Mouse (Mus musculus) left cerebral cortex, postnatal 36 days (tissue): ENCODE data around the gene Gm13285. TPM values are rescaled to one million over a fixed set of nuclear protein-coding genes. Genes with fewer than 3 reads are reported as not detected.
A peak's percentile ranks its signal among the peaks of the same experiment; 100 is the strongest.
"Not testable (repeated sequence)": the region's sequence is repeated elsewhere in the genome, so short reads cannot be mapped to it uniquely, and the experiment has no call there.

Experiments
- DNase-seq, 2 experiments: peaks; one replicate each; pipeline ENCODE4 v3.0.0; 2021 to 2022; ENCODE audit warnings: low spot score in 2 of 2, mixed read lengths in 1 of 2
- intact Hi-C: fragments of 180-260 bp; cut with DNase I; formaldehyde crosslinking; loops from one replicate; pipeline ENCODE4 v1.15.1; 2025
- total RNA-seq, 2 experiments: library from RNA; stranded (reverse); gene quantifications; 2 replicates each; pipeline ENCODE4 v1.2.3; 2021

Gene Gm13285
- not detected for total RNA-seq

DNA sequence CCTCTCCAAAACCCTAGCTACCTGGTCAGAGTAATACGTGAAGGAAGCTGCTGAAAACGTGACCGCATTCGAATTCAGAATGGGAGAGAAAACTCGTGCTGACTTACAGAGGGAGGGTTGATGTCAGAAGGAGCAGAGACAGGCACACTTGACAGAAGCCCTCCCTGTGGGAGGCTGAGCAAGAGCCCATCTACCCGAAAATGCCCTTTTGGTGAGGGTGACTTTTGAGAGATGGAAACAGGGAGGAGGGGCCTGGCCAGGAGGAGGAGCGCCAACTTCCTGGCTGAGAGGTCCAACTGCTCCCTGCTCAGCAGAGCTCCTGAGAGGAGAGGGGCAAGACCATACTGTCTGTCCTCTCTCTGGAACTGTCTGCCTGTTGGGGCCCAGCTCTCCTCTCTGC, at the start of gene Gm13285:
Gene Gm13285 (plus strand): TSS at position 301 of the 400 bp plus-strand sequence.
- DNase-seq, intact Hi-C loops: not testable (repeated sequence)

DNA sequence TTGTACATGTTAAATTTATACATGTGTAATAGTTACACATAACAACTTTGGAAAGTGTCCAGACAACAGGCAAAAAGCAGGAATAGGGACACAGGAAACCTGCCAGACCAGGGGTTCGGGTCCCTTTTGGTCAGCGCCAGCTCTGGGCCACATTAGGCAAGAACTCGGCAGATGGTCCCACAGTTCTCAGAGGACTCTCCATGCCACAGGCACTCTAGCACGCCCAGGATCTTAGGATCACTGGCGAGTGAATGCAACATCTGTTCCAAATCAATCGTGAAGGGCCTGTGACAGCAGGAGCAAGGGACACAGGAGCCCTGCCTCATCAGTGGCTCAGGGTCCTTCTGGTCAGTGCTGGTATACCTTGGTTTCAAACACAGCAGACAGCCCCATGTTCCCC, 49.5 kb upstream of the Gm13285 start:
- intact Hi-C loops, result loop anchor here (10.0 kb wide), 1 partner anchor 55 kb away; the partner anchor contains the start of gene Ifnab
- DNase-seq, result no peak

DNA sequence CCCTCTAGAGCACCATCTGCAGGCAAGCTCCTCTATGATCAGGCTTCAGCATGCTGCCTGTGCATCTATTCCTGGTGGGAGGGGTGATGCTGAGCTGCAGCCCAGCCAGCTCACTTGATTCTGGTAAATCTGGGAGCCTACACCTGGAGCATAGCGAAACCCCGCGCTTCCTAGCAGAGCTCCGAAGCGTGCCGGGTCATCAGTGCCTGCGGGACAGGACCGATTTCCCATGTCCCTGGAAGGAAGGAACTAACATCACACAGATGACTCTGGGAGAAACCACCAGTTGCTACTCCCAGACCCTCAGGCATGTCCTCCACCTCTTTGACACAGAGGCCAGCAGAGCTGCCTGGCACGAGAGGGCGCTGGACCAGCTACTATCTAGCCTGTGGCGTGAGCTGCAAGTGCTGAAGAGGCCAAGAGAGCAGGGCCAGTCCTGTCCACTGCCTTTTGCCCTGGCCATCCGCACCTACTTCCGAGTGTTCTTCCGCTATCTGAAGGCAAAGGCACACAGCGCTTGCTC, 44.6 kb upstream of the Gm13285 start, which contains the start of gene Gm13271:
Gene Gm13271 (plus strand): TSS at position 51 of the 523 bp plus-strand sequence.
- intact Hi-C loops, result not testable (repeated sequence)
- peak; percentile 64 to 65 for DNase-seq

DNA sequence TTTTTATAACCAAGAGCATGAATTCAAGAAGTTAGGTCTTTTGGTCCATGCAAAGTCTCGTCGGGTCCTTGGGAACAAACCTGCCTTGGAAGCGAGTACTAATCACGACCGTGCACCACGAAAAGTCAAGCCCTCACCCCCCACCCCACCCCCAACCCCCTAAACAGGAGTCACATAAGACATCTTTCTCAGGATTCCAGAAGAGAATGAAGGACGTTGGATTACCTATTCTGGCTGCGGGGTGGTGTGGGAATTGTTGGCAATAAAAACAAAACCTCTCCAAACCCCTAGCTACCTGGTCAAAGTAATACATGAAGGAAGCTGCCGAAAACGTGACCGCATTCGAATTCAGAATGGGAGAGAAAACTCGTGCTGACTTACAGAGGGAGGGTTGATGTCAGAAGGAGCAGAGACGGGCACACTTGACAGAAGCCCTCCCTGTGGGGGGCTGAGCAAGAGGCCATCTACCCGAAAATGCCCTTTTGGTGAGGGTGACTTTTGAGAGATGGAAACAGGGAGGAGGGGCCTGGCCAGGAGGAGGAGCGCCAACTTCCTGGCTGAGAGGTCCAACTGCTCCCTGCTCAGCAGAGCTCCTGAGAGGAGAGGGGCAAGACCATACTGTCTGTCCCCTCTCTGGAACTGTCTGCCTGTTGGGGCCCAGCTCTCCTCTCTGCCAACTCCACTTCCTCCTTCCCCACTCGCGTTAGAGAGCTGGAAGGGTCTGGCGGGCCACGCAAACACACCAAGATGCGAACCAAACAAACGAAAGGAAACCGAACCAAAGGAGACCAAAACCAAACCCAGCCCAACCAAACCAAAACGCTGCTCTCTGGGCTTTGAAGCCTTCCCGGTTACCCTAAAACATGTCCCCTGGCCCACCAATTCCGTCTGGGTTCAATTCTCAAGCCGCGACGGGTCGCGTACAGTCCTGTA, 42.6 kb upstream of the Gm13285 start:
- DNase-seq, intact Hi-C loops: not testable (repeated sequence)

DNA sequence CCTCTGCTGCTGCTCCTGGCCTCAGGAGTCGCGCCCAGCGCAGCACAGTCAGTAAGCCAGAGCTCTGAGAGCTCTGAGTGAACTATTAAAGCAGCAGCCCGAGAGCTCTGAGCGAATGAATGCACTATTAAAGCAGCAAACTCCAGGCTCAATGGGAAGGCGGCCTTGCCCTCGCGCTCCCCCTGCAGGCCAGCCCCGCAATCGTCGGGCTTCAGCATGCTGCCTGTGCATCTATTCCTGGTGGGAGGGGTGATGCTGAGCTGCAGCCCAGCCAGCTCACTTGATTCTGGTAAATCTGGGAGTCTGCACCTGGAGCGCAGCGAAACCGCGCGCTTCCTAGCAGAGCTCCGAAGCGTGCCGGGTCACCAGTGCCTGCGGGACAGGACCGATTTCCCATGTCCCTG, 41.8 kb upstream of the Gm13285 start:
- intact Hi-C loops, result not testable (repeated sequence)
- DNase-seq, result peak; percentile 88 to 90

DNA sequence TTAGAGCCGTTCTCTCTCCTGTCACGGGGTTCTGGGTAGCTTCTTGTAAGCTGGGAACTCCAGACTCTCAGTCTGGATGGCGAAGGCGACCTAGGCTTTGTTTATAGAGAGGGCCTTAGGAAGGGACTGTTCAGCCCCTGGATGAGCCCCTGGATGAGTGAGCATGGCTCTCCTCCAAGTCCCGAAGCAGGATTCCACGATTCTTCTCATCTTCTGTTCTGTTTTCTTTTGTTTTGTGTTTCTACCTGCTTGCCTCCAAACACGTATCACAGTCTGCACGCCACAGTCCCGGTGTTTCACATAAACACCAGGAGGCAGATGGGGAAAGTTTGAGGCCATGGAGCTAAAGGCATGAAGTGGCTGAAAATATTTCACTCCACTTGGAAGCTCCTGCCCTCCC, 40.7 kb upstream of the Gm13285 start:
- intact Hi-C loops, DNase-seq: not testable (repeated sequence)

DNA sequence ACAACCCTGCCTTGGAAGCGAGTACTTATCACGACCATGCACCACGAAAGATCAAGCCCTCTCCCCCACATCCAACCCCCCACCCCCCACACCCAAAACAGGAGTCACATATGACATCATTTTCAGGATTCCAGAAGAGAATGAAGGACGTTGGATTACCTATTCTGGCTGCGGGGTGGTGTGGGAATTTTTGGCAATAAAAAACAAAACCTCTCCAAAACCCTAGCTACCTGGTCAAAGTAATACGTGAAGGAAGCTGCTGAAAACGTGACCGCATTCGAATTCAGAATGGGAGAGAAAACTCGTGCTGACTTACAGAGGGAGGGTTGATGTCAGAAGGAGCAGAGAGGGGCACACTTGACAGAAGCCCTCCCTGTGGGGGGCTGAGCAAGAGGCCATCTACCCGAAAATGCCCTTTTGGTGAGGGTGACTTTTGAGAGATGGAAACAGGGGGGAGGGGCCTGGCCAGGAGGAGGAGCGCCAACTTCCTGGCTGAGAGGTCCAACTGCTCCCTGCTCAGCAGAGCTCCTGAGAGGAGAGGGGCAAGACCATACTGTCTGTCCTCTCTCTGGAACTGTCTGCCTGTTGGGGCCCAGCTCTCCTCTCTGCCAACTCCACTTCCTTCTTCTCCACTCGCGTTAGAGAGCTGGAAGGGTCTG, 39.7 kb upstream of the Gm13285 start, which contains the start of gene Gm13283:
Gene Gm13283 (plus strand): TSS at position 510 of the 659 bp plus-strand sequence.
- intact Hi-C loops, result not testable (repeated sequence)

DNA sequence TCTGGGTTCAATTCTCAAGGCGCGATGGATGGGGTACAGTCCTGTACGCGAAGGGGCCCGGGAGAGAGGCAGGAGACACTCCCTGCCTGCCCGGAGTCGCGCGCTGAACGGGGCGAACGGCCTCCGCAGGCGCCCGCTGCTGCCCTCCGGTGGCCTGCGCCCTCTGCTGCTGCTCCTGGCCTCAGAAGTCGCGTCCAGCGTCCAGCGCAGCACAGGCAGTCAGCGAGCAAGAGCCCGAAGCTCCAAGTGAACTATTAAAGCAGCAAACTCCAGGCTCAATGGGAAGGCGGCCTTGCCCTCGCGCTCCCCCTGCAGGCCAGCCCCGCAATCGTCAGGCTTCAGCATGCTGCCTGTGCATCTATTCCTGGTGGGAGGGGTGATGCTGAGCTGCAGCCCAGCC, 39.0 kb upstream of the Gm13285 start:
- peak; percentile 50 to 52 for DNase-seq
- intact Hi-C loops, result not testable (repeated sequence)

More for the DNA sequence above, 39.7 kb upstream of the Gm13285 start, which contains the start of gene Gm13283:
- DNase-seq, result peak in 1 of 2 experiments; percentile 21

DNA sequence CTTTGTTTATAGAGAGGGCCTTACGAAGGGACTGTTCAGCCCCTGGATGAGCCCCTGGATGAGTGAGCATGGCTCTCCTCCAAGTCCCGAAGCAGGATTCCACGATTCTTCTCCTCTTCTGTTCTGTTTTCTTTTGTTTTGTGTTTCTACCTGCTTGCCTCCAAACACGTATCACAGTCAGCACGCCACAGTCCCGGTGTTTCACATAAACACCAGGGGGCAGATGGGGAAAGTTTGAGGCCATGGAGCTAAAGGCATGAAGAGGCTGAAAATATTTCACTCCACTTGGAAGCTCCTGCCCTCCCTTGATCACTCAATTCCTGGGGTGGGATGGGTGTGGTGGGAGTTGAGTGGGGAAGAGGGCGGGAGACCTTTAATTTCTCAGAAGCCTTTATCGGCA, 37.7 kb upstream of the Gm13285 start:
- intact Hi-C loops, result not testable (repeated sequence)
- peak; percentile 62 to 68 for DNase-seq

DNA sequence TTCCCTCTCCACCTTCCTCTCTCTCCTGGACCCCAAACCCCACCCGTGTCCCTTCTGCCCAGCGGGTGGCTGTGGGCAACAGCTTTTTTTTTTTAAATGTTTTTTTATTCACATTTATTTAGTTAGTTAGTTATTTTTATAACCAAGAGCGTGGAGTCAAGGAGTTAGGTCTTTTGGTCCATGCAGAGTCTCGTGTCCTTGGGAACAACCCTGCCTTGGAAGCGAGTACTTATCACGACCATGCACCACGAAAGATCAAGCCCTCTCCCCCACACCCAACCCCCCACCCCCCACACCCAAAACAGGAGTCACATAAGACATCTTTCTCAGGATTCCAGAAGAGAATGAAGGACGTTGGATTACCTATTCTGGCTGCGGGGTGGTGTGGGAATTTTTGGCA, 37.1 kb upstream of the Gm13285 start:
- DNase-seq, intact Hi-C loops: not testable (repeated sequence)

DNA sequence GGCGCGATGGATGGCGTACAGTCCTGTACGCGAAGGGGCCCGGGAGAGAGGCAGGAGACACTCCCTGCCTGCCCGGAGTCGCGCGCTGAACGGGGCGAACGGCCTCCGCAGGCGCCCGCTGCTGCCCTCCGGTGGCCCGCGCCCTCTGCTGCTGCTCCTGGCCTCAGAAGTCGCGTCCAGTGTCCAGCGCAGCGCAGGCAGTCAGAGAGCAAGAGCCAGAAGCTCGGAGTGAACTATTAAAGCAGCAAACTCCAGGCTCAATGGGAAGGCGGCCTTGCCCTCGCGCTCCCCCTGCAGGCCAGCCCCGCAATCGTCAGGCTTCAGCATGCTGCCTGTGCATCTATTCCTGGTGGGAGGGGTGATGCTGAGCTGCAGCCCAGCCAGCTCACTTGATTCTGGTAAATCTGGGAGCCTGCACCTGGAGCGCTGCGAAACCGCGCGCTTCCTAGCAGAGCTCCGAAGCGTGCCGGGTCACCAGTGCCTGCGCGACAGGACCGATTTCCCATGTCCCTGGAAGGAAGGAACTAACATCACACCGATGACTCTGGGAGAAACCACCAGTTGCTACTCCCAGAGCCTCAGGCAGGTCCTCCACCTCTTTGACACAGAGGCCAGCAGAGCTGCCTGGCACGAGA, 36.0 kb upstream of the Gm13285 start:
- intact Hi-C loops, DNase-seq: not testable (repeated sequence)

DNA sequence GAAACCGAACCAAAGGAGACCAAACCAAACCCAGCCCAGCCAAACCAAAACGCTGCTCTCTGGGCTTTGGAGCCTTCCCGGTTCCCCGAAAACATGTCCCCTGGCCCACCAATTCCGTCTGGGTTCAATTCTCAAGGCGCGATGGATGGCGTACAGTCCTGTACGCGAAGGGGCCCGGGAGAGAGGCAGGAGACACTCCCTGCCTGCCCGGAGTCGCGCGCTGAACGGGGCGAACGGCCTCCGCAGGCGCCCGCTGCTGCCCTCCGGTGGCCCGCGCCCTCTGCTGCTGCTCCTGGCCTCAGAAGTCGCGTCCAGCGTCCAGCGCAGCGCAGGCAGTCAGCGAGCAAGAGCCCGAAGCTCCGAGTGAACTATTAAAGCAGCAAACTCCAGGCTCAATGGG, 25.9 kb upstream of the Gm13285 start, which contains the start of gene Gm13290:
Gene Gm13290 (plus strand): TSS at position 301 of the 400 bp plus-strand sequence.
- DNase-seq, intact Hi-C loops: not testable (repeated sequence)

DNA sequence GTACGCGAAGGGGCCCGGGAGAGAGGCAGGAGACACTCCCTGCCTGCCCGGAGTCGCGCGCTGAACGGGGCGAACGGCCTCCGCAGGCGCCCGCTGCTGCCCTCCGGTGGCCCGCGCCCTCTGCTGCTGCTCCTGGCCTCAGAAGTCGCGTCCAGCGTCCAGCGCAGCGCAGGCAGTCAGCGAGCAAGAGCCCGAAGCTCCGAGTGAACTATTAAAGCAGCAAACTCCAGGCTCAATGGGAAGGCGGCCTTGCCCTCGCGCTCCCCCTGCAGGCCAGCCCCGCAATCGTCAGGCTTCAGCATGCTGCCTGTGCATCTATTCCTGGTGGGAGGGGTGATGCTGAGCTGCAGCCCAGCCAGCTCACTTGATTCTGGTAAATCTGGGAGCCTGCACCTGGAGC, 22.8 kb upstream of the Gm13285 start, which contains the start of gene Gm13289:
Gene Gm13289 (plus strand): TSS at position 301 of the 400 bp plus-strand sequence.
- intact Hi-C loops, DNase-seq: not testable (repeated sequence)

DNA sequence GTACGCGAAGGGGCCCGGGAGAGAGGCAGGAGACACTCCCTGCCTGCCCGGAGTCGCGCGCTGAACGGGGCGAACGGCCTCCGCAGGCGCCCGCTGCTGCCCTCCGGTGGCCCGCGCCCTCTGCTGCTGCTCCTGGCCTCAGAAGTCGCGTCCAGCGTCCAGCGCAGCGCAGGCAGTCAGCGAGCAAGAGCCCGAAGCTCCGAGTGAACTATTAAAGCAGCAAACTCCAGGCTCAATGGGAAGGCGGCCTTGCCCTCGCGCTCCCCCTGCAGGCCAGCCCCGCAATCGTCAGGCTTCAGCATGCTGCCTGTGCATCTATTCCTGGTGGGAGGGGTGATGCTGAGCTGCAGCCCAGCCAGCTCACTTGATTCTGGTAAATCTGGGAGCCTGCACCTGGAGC, 19.9 kb upstream of the Gm13285 start, which contains the start of gene Gm13272:
Gene Gm13272 (plus strand): TSS at position 301 of the 400 bp plus-strand sequence.
- intact Hi-C loops, result not testable (repeated sequence)

DNA sequence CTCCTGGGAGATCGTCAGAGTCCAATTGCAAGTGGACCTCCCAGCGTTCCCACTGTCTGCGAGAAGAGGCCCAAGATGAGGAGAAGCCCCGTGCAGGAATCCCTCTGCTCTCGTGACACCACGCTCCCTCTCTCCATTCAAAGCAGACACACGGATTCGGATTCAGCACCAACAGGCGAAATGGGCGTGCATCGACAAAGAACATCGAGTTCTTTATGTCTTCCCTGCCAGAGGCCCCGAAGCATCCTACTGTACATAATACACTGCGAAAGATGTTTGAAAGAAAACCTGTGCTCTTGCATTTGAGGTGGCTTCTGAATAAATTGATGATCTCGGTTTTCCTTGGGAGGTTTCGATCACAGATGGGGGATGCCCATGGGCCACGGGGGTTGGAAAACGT, 19.1 kb upstream of the Gm13285 start:
- DNase-seq, intact Hi-C loops: not testable (repeated sequence)

More for the DNA sequence above, 19.9 kb upstream of the Gm13285 start, which contains the start of gene Gm13272:
- not testable (repeated sequence) for DNase-seq

DNA sequence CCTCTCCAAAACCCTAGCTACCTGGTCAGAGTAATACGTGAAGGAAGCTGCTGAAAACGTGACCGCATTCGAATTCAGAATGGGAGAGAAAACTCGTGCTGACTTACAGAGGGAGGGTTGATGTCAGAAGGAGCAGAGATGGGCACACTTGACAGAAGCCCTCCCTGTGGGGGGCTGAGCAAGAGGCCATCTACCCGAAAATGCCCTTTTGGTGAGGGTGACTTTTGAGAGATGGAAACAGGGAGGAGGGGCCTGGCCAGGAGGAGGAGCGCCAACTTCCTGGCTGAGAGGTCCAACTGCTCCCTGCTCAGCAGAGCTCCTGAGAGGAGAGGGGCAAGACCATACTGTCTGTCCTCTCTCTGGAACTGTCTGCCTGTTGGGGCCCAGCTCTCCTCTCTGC, 17.6 kb upstream of the Gm13285 start, which contains the start of gene Ifnz:
Gene Ifnz (plus strand): TSS at position 301 of the 400 bp plus-strand sequence.
- DNase-seq, intact Hi-C loops: not testable (repeated sequence)

DNA sequence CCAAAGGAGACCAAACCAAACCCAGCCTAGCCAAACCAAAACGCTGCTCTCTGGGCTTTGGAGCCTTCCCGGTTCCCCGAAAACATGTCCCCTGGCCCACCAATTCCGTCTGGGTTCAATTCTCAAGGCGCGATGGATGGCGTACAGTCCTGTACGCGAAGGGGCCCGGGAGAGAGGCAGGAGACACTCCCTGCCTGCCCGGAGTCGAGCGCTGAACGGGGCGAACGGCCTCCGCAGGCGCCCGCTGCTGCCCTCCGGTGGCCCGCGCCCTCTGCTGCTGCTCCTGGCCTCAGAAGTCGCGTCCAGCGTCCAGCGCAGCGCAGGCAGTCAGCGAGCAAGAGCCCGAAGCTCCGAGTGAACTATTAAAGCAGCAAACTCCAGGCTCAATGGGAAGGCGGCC, 17.1 kb upstream of the Gm13285 start:
- intact Hi-C loops, result not testable (repeated sequence)

DNA sequence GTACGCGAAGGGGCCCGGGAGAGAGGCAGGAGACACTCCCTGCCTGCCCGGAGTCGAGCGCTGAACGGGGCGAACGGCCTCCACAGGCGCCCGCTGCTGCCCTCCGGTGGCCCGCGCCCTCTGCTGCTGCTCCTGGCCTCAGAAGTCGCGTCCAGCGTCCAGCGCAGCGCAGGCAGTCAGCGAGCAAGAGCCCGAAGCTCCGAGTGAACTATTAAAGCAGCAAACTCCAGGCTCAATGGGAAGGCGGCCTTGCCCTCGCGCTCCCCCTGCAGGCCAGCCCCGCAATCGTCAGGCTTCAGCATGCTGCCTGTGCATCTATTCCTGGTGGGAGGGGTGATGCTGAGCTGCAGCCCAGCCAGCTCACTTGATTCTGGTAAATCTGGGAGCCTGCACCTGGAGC, 14.1 kb upstream of the Gm13285 start, which contains the start of gene Gm13276:
Gene Gm13276 (plus strand): TSS at position 301 of the 400 bp plus-strand sequence.
- intact Hi-C loops, DNase-seq: not testable (repeated sequence)

More for the DNA sequence above, 17.1 kb upstream of the Gm13285 start:
- DNase-seq, result not testable (repeated sequence)

DNA sequence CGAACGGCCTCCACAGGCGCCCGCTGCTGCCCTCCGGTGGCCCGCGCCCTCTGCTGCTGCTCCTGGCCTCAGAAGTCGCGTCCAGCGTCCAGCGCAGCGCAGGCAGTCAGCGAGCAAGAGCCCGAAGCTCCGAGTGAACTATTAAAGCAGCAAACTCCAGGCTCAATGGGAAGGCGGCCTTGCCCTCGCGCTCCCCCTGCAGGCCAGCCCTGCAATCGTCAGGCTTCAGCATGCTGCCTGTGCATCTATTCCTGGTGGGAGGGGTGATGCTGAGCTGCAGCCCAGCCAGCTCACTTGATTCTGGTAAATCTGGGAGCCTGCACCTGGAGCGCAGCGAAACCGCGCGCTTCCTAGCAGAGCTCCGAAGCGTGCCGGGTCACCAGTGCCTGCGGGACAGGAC, 11.1 kb upstream of the Gm13285 start, which contains the start of gene Gm13277:
Gene Gm13277 (plus strand): TSS at position 231 of the 400 bp plus-strand sequence.
- intact Hi-C loops, result not testable (repeated sequence)
- DNase-seq, result peak; percentile 40 to 53
